Mouse (Mus musculus) testis, postnatal 14 days (tissue): ENCODE results near the gene Galnt10.

ENCODE experiments used
- DNase-seq: peaks from one replicate; pipeline ENCODE4 v3.0.0; 2021; ENCODE audit warnings: low spot score

Gene Galnt10

GRCm38 (mm10) chr11:57827915-57828545 lies 182.8 kb downstream of the Galnt10 start:
- no peak for DNase-seq

- no peak for DNase-seq
Measured at GRCm38 (mm10) chr11:57828955-57829870, 184.0 kb downstream of the Galnt10 start.

DNA sequence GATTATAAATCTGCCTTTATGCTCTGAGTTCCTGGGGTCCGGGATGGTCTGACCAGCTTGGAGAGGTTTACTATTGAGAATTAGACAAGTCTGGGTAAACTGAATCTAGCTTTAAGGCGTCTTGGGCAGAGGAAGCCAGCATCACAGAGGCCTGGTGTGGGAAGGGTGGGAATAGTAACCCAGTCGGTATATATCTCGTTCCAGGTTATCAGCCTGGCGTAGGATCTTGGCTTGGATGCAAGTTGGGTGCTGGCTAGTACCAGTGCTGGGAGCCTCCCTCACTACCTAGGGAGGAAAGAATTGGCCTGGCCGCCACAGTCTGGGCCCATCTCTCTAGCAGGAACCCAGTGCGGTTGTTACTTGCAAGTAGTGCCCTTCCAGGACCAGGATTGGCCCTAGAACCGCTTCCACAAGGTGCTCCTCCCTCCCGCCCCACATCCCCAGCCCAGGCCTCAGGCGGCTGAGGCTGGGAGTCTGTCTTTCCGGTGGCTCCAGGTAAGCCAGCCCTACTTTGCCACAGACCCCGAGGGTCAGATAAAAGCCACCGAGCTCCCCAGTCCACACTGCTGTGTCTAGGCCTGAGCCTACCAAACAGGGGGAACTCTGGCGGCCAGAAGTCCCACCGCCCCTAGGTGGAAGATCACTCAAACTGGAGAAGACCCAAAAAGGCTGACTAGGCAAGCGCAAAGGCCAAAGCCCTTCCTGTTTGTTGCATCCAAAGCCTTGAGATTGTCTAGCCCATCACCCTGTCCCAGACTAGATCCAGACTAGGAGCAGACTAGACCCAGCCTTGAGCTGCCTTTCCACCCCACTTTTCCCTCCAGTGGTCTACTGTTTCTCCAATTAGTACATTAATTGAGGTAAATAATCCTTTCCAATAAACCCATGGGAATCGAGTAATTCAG lies 184.9 kb downstream of the Galnt10 start:
- no peak for DNase-seq

DNA sequence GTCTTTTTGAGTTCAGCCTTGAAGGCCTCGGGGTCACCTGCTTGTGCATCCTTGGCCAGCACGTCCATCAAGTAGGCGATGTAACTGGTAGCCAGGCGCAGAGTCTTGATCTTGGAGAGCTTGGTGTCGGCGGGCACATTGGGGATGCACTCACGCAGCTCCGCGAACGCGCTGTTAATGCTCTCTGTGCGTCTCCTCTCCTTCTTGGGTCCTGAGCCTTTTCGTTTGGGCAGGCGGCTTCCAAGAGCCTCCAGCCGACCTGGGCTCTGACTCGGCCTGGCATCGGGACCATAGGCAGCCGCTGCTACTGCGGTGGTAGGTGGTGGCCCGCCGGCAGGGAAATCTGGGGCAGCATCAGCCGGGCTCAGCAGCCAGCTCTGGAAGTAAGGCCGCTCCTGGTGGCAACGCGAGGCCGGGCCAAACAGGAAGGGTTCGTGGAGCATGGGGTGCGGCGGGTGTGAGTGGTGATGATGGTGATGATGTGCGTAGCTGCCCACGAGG lies 186.1 kb downstream of the Galnt10 start:
- no peak for DNase-seq

- no peak for DNase-seq
Measured at GRCm38 (mm10) chr11:57831861-57832260, 186.6 kb downstream of the Galnt10 start.

GRCm38 (mm10) chr11:57832552-57833201 lies 187.4 kb downstream of the Galnt10 start, which contains the start of gene Hand1:
TSS of gene Hand1 (minus strand) at chr11:57832818.
- no peak for DNase-seq

- DNase-seq, result no peak
Measured at GRCm38 (mm10) chr11:57833296-57833977, 188.2 kb downstream of the Galnt10 start.

GRCm38 (mm10) chr11:57834031-57834430 lies 188.8 kb downstream of the Galnt10 start:
- DNase-seq, result no peak

- DNase-seq, result no peak
Measured at GRCm38 (mm10) chr11:57835331-57835730, 190.1 kb downstream of the Galnt10 start.

DNA sequence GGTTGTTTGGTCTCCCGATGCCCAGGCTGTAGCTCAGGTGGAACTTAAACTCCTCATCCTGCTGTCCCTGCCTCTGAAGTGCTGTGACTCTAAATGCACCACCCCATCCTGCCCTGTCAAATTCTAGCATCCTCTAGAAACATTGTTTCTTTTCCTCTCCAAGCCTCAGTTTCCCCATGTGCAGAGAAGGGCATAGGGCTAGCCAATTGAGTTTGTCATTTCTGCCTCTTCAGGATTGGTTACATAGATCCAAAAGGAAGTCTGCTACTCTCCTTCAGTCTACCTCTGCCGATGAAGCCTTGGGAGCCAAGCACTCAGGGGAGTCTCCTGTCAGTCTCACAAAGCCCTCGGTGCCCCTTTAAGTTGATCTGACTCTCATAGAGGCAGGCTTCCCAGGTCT lies 190.7 kb downstream of the Galnt10 start:
- DNase-seq, result no peak

GRCm38 (mm10) chr11:57836401-57836800 lies 191.2 kb downstream of the Galnt10 start:
- no peak for DNase-seq
